Mouse (Mus musculus) myocyte (in vitro differentiated cells): ENCODE measurements around the gene Csrp3. TPM values are rescaled to one million over a fixed set of nuclear protein-coding genes. Genes with fewer than 3 reads are reported as not detected.
A peak's percentile ranks its signal among the peaks of the same experiment; 100 is the strongest.

Experiments used
- H3K27me3 ChIP-seq: one replicate; pipeline ENCODE4 v1.6.1; 2011; ENCODE audit not compliant: control insufficient read depth, insufficient read depth, insufficient read length
- H3K36me3 ChIP-seq: one replicate; pipeline ENCODE4 v1.6.1; 2011; ENCODE audit not compliant: control insufficient read depth, insufficient read depth
- H3K4me2 ChIP-seq: one replicate; pipeline ENCODE4 v1.6.1; 2011; ENCODE audit warnings: low read depth, control low read depth
- H3K4me3 ChIP-seq: one replicate; pipeline ENCODE4 v1.5.1; 2011; ENCODE audit warnings: mild to moderate bottlenecking, control low read depth, moderate library complexity
- H3K79me2 ChIP-seq: one replicate; pipeline ENCODE4 v1.6.1; 2011; ENCODE audit not compliant: control insufficient read depth, insufficient read depth
- H3ac ChIP-seq: one replicate; pipeline ENCODE4 v1.6.1; 2011; ENCODE audit not compliant: control insufficient read depth, insufficient read length
- CEBPB ChIP-seq: IDR thresholded peaks from 2 replicates; pipeline ENCODE4 v1.6.1; 2011; ENCODE audit warnings: mild to moderate bottlenecking, moderate library complexity; ENCODE audit not compliant: poor library complexity, insufficient read depth, severe bottlenecking
- E2F4 ChIP-seq: IDR thresholded peaks from one replicate; pipeline ENCODE4 v1.6.1; 2011; ENCODE audit warnings: mild to moderate bottlenecking, control low read depth, moderate library complexity; ENCODE audit not compliant: insufficient read depth
- MAX ChIP-seq: IDR thresholded peaks from one replicate; pipeline ENCODE4 v1.6.1; 2011; ENCODE audit warnings: low read depth, mild to moderate bottlenecking, control low read depth
- MYOD1 ChIP-seq, 3 experiments: IDR thresholded peaks; one replicate each; pipeline ENCODE4 v1.6.1; 2011; ENCODE audit warnings: control low read depth in 2 of 3, low read depth in 2 of 3, mild to moderate bottlenecking in 2 of 3, moderate library complexity in 1 of 3; ENCODE audit not compliant: insufficient read length in 2 of 3, control insufficient read depth in 1 of 3
- MYOG ChIP-seq, 3 experiments: IDR thresholded peaks; one replicate each; pipeline ENCODE4 v1.6.1; 2011; ENCODE audit warnings: control low read depth in 2 of 3, low read depth in 2 of 3, mild to moderate bottlenecking in 2 of 3; ENCODE audit not compliant: insufficient read length in 2 of 3, control insufficient read depth in 1 of 3, insufficient read depth in 1 of 3
- POLR2A ChIP-seq: IDR thresholded peaks from one replicate; pipeline ENCODE4 v1.6.1; 2011; ENCODE audit warnings: low read depth, mild to moderate bottlenecking, control low read depth, moderate library complexity; ENCODE audit not compliant: insufficient read length
- POLR2AphosphoS2 ChIP-seq: IDR thresholded peaks from one replicate; pipeline ENCODE4 v1.6.1; 2011; ENCODE audit warnings: low read depth, control low read depth; ENCODE audit not compliant: insufficient read length
- REST ChIP-seq: IDR thresholded peaks from one replicate; pipeline ENCODE4 v1.6.1; 2011; ENCODE audit warnings: mild to moderate bottlenecking, control low read depth, moderate library complexity; ENCODE audit not compliant: insufficient read depth, insufficient read length
- SRF ChIP-seq: IDR thresholded peaks from one replicate; pipeline ENCODE4 v1.6.1; 2011; ENCODE audit warnings: low read depth; ENCODE audit not compliant: control insufficient read depth, insufficient read length
- TCF12 ChIP-seq: IDR thresholded peaks from one replicate; pipeline ENCODE4 v1.6.1; 2011; ENCODE audit warnings: mild to moderate bottlenecking, control low read depth; ENCODE audit not compliant: poor library complexity, insufficient read depth, severe bottlenecking
- TCF3 ChIP-seq: IDR thresholded peaks from one replicate; pipeline ENCODE4 v1.6.1; 2011; ENCODE audit warnings: low read depth, control low read depth; ENCODE audit not compliant: insufficient read length
- USF1 ChIP-seq: IDR thresholded peaks from one replicate; pipeline ENCODE4 v1.6.1; 2011; ENCODE audit warnings: low read depth, mild to moderate bottlenecking, control low read depth, moderate library complexity
- polyA plus RNA-seq: library from polyadenylated mRNA; unstranded; fragments of >200 nt; fragmentation: generic; extraction: Trizol; gene quantifications from one replicate; pipeline ENCODE4 v1.2.1, GENCODE M21; 2012; ENCODE audit warnings: missing spikeins

Csrp3 gene
- polyA plus RNA-seq, 1 experiment, result 158 TPM

DNA sequence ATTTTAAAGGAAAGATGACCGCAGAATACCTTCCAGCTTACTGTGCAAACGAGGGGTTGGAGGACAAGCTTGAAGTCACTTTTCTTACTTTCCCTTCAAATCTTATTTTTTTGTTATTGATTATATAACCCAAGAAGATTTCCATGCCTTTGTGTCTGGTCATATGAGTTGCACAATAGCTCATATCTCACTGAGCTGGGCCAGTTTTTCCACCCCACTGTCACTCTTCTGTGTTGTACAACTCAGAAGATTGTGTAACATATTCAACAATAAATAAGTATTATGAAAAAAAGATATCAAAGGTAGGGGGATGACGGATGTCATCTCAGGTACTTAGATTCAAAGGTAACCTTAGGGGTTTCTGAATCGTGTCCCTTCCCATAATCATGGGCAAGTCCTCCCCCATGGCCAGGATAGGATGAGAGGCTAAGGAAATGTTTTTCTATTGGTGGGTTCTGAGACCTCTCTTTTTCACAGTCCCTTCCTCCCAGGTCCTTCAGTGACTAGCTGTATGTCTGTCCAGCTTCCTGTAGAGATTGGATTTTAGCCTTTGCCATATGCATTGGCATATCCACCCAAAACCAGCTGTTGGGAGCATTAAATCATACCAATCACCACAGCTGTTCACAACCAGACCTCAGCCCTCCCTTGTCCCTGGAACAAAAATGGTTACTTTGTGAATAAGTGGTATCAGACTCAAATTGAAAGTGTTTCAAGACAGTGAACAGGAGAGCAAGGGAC, 35.9 kb upstream of the Csrp3 start:
- Histone ChIP-seq H3K79me2 (peaks cover 20% of the 10 kb centered on the region), H3K36me3 (no peaks in the 10 kb centered on the region), H3K4me3 (no peak overlapping the region), H3K27me3 (no peaks in the 10 kb centered on the region), H3ac (no peak overlapping the region), H3K4me2 (peak overlapping the region; percentile 86)
- no peak for TF ChIP-seq SRF
- TF ChIP-seq CEBPB, result peak; percentile 84
- TF ChIP-seq POLR2AphosphoS2, result no peak
- TF ChIP-seq REST, result no peak
- TF ChIP-seq TCF12, result peak; percentile 74
- no peak for TF ChIP-seq POLR2A
- no peak for TF ChIP-seq MYOG (IDR thresholded peaks at IDR 0.05; ENCODE audit: control insufficient read depth in 1 of 3, insufficient read depth in 1 of 3, insufficient read length in 2 of 3, low read depth in 2 of 3)
- TF ChIP-seq MAX, result no peak
- no peak for TF ChIP-seq E2F4
- TF ChIP-seq MYOD1 (IDR thresholded peaks at IDR 0.05; ENCODE audit: control insufficient read depth in 1 of 3, insufficient read length in 2 of 3, low read depth in 2 of 3), result peak; percentile 23 to 95 (median 94)
- TF ChIP-seq USF1, result no peak
- no peak for TF ChIP-seq TCF3

DNA sequence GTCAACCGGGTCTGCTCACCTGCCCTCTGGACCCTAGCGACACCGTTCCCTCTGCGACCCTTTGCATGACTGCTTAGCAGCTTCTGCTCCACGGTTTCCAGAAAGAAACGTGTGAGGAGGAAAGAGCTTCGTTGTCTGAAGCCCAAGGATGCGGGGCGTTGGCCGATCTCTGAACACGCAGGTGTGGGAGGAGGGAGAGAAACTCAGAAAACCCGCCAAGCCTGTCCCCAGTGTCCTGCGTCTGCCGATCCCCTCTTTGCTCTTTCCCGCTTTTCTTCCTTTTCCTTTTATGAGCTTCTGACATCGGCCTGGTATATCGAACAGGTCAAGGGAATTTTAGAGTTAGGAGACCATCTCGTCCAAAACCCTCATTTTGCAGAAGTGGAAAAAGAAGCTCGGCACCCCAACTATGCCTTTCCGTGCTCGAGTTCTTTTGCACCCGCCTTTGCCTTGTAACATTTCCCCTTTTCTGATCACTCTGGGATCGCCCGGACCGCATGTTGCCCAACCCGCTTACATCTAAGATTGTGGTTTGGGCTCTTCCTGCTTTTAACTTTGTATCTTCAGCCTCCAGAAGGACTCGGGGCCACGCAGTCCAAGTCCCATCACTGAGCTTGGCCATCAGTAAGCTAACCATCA, 34.3 kb upstream of the Csrp3 start:
- no peak for TF ChIP-seq E2F4
- TF ChIP-seq POLR2A, result peak; percentile 17
- Histone ChIP-seq H3K79me2 (peaks cover 32% of the 10 kb centered on the region), H3K4me2 (peak overlapping the region; percentile 86), H3K27me3 (no peaks in the 10 kb centered on the region), H3K36me3 (peaks cover 5% of the 10 kb centered on the region), H3ac (peak overlapping the region; percentile 20), H3K4me3 (peak overlapping the region; percentile 75)

DNA sequence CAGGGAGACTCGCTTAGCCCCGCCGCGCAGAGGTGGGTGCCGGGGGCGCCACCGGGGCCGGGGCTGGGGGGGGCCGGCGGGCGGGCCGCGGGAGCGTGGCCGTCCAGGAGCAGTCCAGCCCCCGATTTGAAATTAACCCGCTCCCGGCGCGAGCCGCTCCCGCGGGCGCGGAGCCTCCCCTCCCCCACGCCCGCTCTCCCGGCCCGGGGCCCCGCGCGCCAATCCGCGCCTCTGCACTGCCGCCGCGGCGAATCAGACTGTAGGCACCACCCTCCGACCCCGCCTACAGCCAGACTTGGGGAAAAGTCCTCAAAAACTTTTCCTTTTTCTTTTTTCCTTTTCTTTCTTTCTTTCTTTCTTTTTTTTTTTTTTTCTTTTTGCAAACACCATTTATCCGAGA, 33.7 kb upstream of the Csrp3 start, which contains the start of gene E2f8:
Gene E2f8 (minus strand): TSS at position 111 of the 400 bp plus-strand sequence.
- TF ChIP-seq E2F4 (peak; percentile 76), POLR2AphosphoS2 (no peak), MYOG (IDR thresholded peaks at IDR 0.05; ENCODE audit: control insufficient read depth in 1 of 3, insufficient read depth in 1 of 3, insufficient read length in 2 of 3, low read depth in 2 of 3) (no peak)
- peaks cover 38% of the 10 kb centered on the region for H3K79me2 ChIP-seq
- peak within 1 kb of the TSS; percentile 99 for H3K4me2 ChIP-seq
- H3K4me3 ChIP-seq, result peak within 1 kb of the TSS; percentile 75
- no peaks in the 10 kb centered on the region for H3K27me3 ChIP-seq
- peak within 1 kb of the TSS; percentile 20 for H3ac ChIP-seq
- H3K36me3 ChIP-seq, result peaks cover 10% of the 10 kb centered on the region

DNA sequence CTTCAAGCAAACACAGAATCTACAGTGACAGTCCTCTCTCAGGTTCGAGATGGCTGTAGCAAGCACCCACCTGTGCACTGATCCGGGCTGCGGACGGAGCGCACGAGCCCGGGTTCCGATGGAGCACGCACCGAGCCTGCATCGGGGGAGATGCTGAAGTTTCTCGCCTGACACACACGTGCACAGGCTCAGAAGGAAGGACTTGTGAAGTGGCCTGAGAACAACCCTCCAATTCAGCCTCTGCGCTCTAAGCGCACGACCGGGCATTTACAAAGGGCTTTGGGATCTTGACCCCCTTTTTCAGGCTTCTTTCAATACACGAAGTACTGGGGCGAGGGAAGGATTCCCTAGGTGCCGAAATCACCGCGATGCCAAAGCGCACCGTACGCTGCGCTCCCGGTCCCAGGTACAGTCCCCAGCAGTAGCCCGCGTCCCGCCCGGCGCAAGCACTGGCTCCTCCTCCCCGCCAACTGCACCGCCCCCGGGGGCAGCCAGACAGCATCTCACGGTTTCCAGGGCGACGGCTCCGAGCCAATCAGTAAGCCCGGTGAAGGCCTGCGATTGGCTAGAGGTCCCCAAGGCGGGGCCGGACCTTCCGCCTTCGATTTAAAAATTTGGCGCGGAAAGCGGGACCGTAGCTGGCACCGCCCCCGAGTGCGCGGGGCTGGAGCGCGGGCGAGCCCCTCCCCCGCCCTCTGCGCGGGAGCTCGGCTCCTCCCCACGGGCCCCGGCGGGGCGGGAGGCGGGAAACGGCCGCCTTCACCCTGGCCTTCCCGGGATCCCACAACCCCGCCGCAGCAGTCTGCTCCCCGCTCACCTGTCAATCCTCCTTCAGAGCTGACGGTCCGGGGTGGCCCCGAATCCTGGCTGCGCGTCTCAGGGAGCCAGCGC, 33.0 kb upstream of the Csrp3 start:
- H3K36me3 ChIP-seq, result peaks cover 15% of the 10 kb centered on the region
- H3K4me3 ChIP-seq, result peak overlapping the region; percentile 75
- peaks cover 45% of the 10 kb centered on the region for H3K79me2 ChIP-seq
- peak overlapping the region; percentile 20 for H3ac ChIP-seq
- peak overlapping the region; percentile 99 for H3K4me2 ChIP-seq
- TF ChIP-seq POLR2A (peak; percentile 62), E2F4 (peak; percentile 83), MYOD1 (IDR thresholded peaks at IDR 0.05; ENCODE audit: control insufficient read depth in 1 of 3, insufficient read length in 2 of 3, low read depth in 2 of 3) (peak in 1 of 3 experiments; percentile 28), POLR2AphosphoS2 (peak; percentile 50), REST (no peak), MYOG (IDR thresholded peaks at IDR 0.05; ENCODE audit: control insufficient read depth in 1 of 3, insufficient read depth in 1 of 3, insufficient read length in 2 of 3, low read depth in 2 of 3) (peak in 1 of 3 experiments; percentile 21), MAX (no peak)
- no peaks in the 10 kb centered on the region for H3K27me3 ChIP-seq

DNA sequence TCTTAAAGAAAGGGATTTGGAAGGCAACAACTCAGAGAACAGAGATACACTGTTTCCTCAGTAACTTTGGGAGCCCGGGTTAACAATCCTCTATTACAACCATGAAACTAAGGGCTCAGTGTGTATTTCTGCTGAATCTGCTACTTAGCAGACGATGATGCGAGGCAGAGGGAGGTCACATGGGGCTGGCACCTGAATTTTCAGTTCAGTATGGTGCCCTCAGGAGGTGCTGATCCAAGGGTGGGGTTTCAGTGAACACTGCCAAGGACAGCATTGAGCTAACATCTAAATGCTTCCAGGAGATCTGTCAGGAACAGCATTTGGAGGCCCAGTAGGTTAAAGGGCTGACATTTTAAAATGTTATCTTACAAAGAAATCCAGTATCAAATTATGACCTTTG, 31.7 kb upstream of the Csrp3 start:
- peak overlapping the region; percentile 75 for H3K4me3 ChIP-seq
- H3K36me3 ChIP-seq, result peaks cover 25% of the 10 kb centered on the region
- H3K4me2 ChIP-seq, result peak overlapping the region; percentile 99
- H3K79me2 ChIP-seq, result peaks cover 49% of the 10 kb centered on the region
- H3K27me3 ChIP-seq, result no peaks in the 10 kb centered on the region
- no peak for TF ChIP-seq TCF3
- peak; percentile 76 for TF ChIP-seq USF1
- TF ChIP-seq SRF, result no peak
- TF ChIP-seq MYOD1 (IDR thresholded peaks at IDR 0.05; ENCODE audit: control insufficient read depth in 1 of 3, insufficient read length in 2 of 3, low read depth in 2 of 3), result no peak
- no peak overlapping the region for H3ac ChIP-seq
